Mouse (Mus musculus): ENCODE results near the gene Plekhh2. TPM values are rescaled to one million over a fixed set of nuclear protein-coding genes. Genes with fewer than 3 reads are reported as not detected.

Gene Plekhh2
- polyA plus RNA-seq, 1 experiment from 2014 or later = 4.2 TPM

- H3K9me3 ChIP-seq (ENCODE audit: control insufficient read depth, low read length) = no peaks in the 10 kb centered on the region
- H3K4me3 ChIP-seq (ENCODE audit: low read depth, low read length) = no peak overlapping the region
- no peaks in the 10 kb centered on the region for H3K27me3 ChIP-seq (ENCODE audit: control insufficient read depth, insufficient read depth, low read length)
- 88% methylated on average over 9 of the region's 9 CpGs for WGBS
- no peaks in the 10 kb centered on the region for H3K36me3 ChIP-seq (ENCODE audit: control insufficient read depth, insufficient read depth, low read length)
- no peak for DNase-seq (ENCODE audit: low spot score)
- no peak overlapping the region for H3K27ac ChIP-seq (ENCODE audit: low read depth, low read length)
- no peak overlapping the region for H3K4me2 ChIP-seq (ENCODE audit: low read depth)
- peaks cover 4% of the 10 kb centered on the region; the same call in 1 of the 2 replicates for H3K4me1 ChIP-seq (ENCODE audit: control insufficient read depth, insufficient read depth, low read length)
- no peak overlapping the region for H3K9ac ChIP-seq (ENCODE audit: low read length)
- no peak for ATAC-seq (ENCODE audit: insufficient read depth, low FRiP score, low TSS enrichment)
Measured at GRCm38 (mm10) chr17:84650302-84651017, 138.8 kb downstream of the Plekhh2 start.

DNA sequence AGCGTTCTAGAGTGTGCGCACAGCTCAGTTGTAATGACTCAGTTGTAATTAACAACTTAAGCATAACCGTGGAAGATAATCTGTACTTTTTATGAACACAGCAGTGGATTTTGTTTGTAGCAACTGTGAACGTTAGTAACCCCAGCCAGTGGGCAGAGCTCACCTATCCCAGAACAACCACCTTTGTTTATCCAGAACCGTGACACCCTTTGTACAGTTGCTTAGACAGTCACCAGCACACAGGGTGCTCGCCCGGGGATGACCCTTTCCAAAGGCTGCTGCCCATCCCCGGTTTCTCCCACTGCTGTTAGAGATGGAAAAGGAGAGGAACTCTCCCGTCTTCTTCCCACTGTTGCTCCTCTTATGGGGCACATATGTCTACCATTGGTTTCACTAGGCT is 141.8 kb downstream of the Plekhh2 start:
- DNase-seq (ENCODE audit: low spot score) (no peak), ATAC-seq (ENCODE audit: insufficient read depth, low FRiP score, low TSS enrichment) (no peak)
- H3K27ac ChIP-seq (ENCODE audit: low read depth, low read length) = no peak overlapping the region
- peaks cover 16% of the 10 kb centered on the region for H3K4me1 ChIP-seq (ENCODE audit: control insufficient read depth, insufficient read depth, low read length)
- H3K36me3 ChIP-seq (ENCODE audit: control insufficient read depth, insufficient read depth, low read length) = no peaks in the 10 kb centered on the region
- H3K9me3 ChIP-seq (ENCODE audit: control insufficient read depth, low read length) = no peaks in the 10 kb centered on the region
- no peaks in the 10 kb centered on the region for H3K27me3 ChIP-seq (ENCODE audit: control insufficient read depth, insufficient read depth, low read length)
- 91% methylated on average over 9 of the region's 9 CpGs for WGBS
- no peak overlapping the region for H3K4me3 ChIP-seq (ENCODE audit: low read depth, low read length)
- H3K9ac ChIP-seq (ENCODE audit: low read length) = no peak overlapping the region
- no peak overlapping the region for H3K4me2 ChIP-seq (ENCODE audit: low read depth)

GRCm38 (mm10) chr17:84656205-84656604 is 144.5 kb downstream of the Plekhh2 start:
- Histone ChIP-seq H3K27me3 (ENCODE audit: control insufficient read depth, insufficient read depth, low read length) (no peaks in the 10 kb centered on the region), H3K4me1 (ENCODE audit: control insufficient read depth, insufficient read depth, low read length) (peaks cover 16% of the 10 kb centered on the region), H3K4me3 (ENCODE audit: low read depth, low read length) (no peak overlapping the region), H3K4me2 (ENCODE audit: low read depth) (no peak overlapping the region), H3K9me3 (ENCODE audit: control insufficient read depth, low read length) (no peaks in the 10 kb centered on the region), H3K27ac (ENCODE audit: low read depth, low read length) (peak overlapping the region; percentile 65; the same call in 1 of the 2 replicates), H3K9ac (ENCODE audit: low read length) (no peak overlapping the region), H3K36me3 (ENCODE audit: control insufficient read depth, insufficient read depth, low read length) (no peaks in the 10 kb centered on the region)
- peak; percentile 62; the same call in 1 of the 2 replicates for ATAC-seq (ENCODE audit: insufficient read depth, low FRiP score, low TSS enrichment)
- DNase-seq (ENCODE audit: low spot score) = no peak
- WGBS = 54% methylated on average over 5 of the region's 5 CpGs

GRCm38 (mm10) chr17:84656653-84657421 is 145.1 kb downstream of the Plekhh2 start:
- peaks cover 16% of the 10 kb centered on the region for H3K4me1 ChIP-seq (ENCODE audit: control insufficient read depth, insufficient read depth, low read length)

DNA sequence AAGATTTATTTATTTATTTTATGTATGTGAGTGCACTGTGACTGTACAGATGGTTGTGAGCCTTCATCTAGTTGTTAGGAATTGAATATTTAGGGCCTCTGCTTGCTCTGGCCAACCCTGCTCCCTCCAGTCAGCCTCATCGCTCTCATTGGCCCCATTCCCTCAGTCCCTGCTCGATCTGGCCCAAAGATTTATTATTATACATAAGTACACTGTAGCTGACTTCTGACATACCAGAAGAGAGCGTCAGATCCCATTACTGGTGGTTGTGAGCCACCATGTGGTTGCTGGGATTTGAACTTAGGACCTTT is 145.7 kb downstream of the Plekhh2 start:
- H3K4me3 ChIP-seq (ENCODE audit: low read depth, low read length) = no peak overlapping the region
- no peaks in the 10 kb centered on the region for H3K9me3 ChIP-seq (ENCODE audit: control insufficient read depth, low read length)
- DNase-seq (ENCODE audit: low spot score) (no peak), ATAC-seq (ENCODE audit: insufficient read depth, low FRiP score, low TSS enrichment) (0 out of 2 replicates have a peak, but pooled peaks have one; percentile 27)
- 0 out of 2 replicates have a peak overlapping the region, but pooled peaks have one; percentile 35 for H3K27ac ChIP-seq (ENCODE audit: low read depth, low read length)
- WGBS = 56% methylated on average over 3 of the region's 3 CpGs
- no peak overlapping the region for H3K9ac ChIP-seq (ENCODE audit: low read length)
- H3K27me3 ChIP-seq (ENCODE audit: control insufficient read depth, insufficient read depth, low read length) = no peaks in the 10 kb centered on the region
- H3K36me3 ChIP-seq (ENCODE audit: control insufficient read depth, insufficient read depth, low read length) = no peaks in the 10 kb centered on the region
- no peak overlapping the region for H3K4me2 ChIP-seq (ENCODE audit: low read depth)
- H3K4me1 ChIP-seq (ENCODE audit: control insufficient read depth, insufficient read depth, low read length) = peaks cover 16% of the 10 kb centered on the region

More at GRCm38 (mm10) chr17:84656653-84657421, 145.1 kb downstream of the Plekhh2 start:
- ATAC-seq (ENCODE audit: insufficient read depth, low FRiP score, low TSS enrichment) (peak; percentile 45), DNase-seq (ENCODE audit: low spot score) (peak; percentile 36)
- no peak overlapping the region for H3K4me3 ChIP-seq (ENCODE audit: low read depth, low read length)
- no peaks in the 10 kb centered on the region for H3K36me3 ChIP-seq (ENCODE audit: control insufficient read depth, insufficient read depth, low read length)
- H3K4me2 ChIP-seq (ENCODE audit: low read depth) = peak overlapping the region; percentile 9; the same call in 1 of the 2 replicates
- no peaks in the 10 kb centered on the region for H3K27me3 ChIP-seq (ENCODE audit: control insufficient read depth, insufficient read depth, low read length)
- H3K9ac ChIP-seq (ENCODE audit: low read length) = no peak overlapping the region
- H3K9me3 ChIP-seq (ENCODE audit: control insufficient read depth, low read length) = no peaks in the 10 kb centered on the region
- H3K27ac ChIP-seq (ENCODE audit: low read depth, low read length) = peak overlapping the region; percentile 65; the same call in 1 of the 2 replicates
- 41% methylated on average over 19 of the region's 19 CpGs for WGBS

DNA sequence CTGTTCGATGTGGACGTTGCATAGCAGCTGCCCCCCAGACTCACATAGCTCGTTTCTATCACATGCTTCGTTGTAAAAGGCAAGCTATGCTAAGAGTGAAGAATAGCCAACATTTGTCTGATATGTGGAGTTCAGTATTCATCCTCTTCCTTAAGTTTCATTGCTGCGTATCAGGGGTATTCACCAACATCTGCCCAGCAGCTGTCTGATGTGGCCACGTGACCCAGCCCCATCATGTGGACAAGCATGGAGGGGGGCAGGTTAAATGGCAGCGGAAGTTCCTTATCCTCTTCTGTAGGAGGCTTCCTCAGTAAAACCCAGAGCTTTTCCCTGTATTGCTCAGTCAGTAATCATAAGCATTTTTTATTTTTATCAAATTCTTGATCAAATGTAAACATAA is 146.1 kb downstream of the Plekhh2 start:
- WGBS = 44% methylated on average over 7 of the region's 7 CpGs
- peak; percentile 50 for DNase-seq (ENCODE audit: low spot score)
- 0 out of 2 replicates have a peak overlapping the region, but pooled peaks have one; percentile 35 for H3K27ac ChIP-seq (ENCODE audit: low read depth, low read length)

GRCm38 (mm10) chr17:84658195-84658594 is 146.5 kb downstream of the Plekhh2 start:
- WGBS = 35% methylated on average over 5 of the region's 5 CpGs
- Histone ChIP-seq H3K36me3 (ENCODE audit: control insufficient read depth, insufficient read depth, low read length) (no peaks in the 10 kb centered on the region), H3K4me1 (ENCODE audit: control insufficient read depth, insufficient read depth, low read length) (peaks cover 16% of the 10 kb centered on the region), H3K9me3 (ENCODE audit: control insufficient read depth, low read length) (no peaks in the 10 kb centered on the region), H3K4me3 (ENCODE audit: low read depth, low read length) (no peak overlapping the region), H3K9ac (ENCODE audit: low read length) (no peak overlapping the region), H3K4me2 (ENCODE audit: low read depth) (no peak overlapping the region), H3K27me3 (ENCODE audit: control insufficient read depth, insufficient read depth, low read length) (no peaks in the 10 kb centered on the region), H3K27ac (ENCODE audit: low read depth, low read length) (0 out of 2 replicates have a peak overlapping the region, but pooled peaks have one; percentile 8)
- ATAC-seq (ENCODE audit: insufficient read depth, low FRiP score, low TSS enrichment) = no peak
- DNase-seq (ENCODE audit: low spot score) = no peak

More for the DNA sequence above, 146.1 kb downstream of the Plekhh2 start:
- Histone ChIP-seq H3K4me2 (ENCODE audit: low read depth) (no peak overlapping the region), H3K4me3 (ENCODE audit: low read depth, low read length) (no peak overlapping the region), H3K9ac (ENCODE audit: low read length) (no peak overlapping the region), H3K9me3 (ENCODE audit: control insufficient read depth, low read length) (no peaks in the 10 kb centered on the region), H3K27me3 (ENCODE audit: control insufficient read depth, insufficient read depth, low read length) (no peaks in the 10 kb centered on the region), H3K36me3 (ENCODE audit: control insufficient read depth, insufficient read depth, low read length) (no peaks in the 10 kb centered on the region), H3K4me1 (ENCODE audit: control insufficient read depth, insufficient read depth, low read length) (peaks cover 16% of the 10 kb centered on the region)
- no peak for ATAC-seq (ENCODE audit: insufficient read depth, low FRiP score, low TSS enrichment)

DNA sequence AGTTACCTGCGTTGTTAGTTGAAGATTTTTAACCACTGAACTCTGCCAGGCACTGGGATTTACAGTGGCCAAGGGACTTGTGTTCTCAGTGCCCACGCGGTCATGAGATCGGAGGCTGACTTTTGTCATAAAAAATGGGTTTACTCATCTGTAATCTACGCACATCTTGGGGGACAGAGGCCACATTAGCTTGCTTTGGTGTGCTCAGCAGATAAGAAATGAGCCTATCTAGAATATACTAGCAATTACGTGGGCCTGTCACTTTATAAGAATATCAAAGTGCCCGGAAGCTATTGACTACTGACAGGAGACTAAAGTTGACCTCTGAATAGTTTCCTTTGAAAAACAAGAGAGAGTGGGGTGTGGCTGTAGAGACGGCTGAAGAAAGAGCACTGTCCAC is 147.3 kb downstream of the Plekhh2 start:
- no peaks in the 10 kb centered on the region for H3K36me3 ChIP-seq (ENCODE audit: control insufficient read depth, insufficient read depth, low read length)
- H3K4me1 ChIP-seq (ENCODE audit: control insufficient read depth, insufficient read depth, low read length) = peaks cover 16% of the 10 kb centered on the region
- ATAC-seq (ENCODE audit: insufficient read depth, low FRiP score, low TSS enrichment) (no peak), DNase-seq (ENCODE audit: low spot score) (no peak)
- 71% methylated on average over 8 of the region's 8 CpGs for WGBS
- H3K4me2 ChIP-seq (ENCODE audit: low read depth) = no peak overlapping the region
- H3K9me3 ChIP-seq (ENCODE audit: control insufficient read depth, low read length) = no peaks in the 10 kb centered on the region
- no peaks in the 10 kb centered on the region for H3K27me3 ChIP-seq (ENCODE audit: control insufficient read depth, insufficient read depth, low read length)
- no peak overlapping the region for H3K9ac ChIP-seq (ENCODE audit: low read length)
- no peak overlapping the region for H3K4me3 ChIP-seq (ENCODE audit: low read depth, low read length)
- H3K27ac ChIP-seq (ENCODE audit: low read depth, low read length) = no peak overlapping the region

Data from neural tube, embryonic 11.5 days (tissue).